Mouse (Mus musculus): ENCODE results near the gene Espl1.
"Not testable (repeated sequence)": the region's sequence is repeated elsewhere in the genome, so short reads cannot be mapped to it uniquely, and the experiment has no call there.

Gene Espl1

DNA sequence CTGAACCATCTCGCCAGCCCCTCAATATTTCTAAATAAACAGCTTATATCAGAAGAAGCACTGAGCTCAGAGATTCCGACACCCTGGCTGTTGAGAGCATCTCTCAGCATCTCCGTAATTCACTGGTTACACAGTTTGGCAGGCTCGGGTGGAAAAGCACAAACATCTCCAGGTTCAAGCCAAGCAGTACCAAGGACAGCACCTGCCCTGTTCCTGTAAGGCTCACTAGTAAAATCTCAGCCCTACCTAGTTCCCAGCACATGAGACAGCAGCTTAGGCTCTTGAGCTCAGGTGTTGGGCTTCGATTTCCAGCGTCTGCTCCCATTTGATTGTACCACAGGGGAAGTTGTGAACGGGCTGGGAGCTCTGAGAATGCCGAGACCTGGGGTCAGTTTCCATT lies 39.2 kb downstream of the Espl1 start:
- in situ Hi-C loops (cut with MboI, MseI) = no loop called here

DNA sequence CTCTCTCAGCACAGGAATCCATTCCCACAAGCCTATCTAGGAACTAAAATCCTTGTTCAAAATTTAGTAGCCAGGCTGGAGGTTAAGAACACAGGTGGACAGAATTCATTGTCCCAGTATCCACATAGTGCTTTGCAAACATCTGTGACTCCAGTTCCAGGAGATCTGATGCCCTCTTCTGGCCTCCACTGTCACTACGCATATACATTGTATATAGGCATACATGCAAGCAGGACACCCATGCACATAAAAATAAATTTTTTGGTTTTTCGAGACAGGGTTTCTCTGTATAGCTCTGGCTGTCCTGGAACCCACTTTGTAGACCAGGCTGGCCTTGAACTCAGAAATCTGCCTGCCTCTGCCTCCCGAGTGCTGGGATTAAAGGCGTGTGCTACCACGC lies 39.9 kb downstream of the Espl1 start:
- in situ Hi-C loops (cut with MboI, MseI) = not testable (repeated sequence)

GRCm38 (mm10) chr15:102336946-102337345 lies 40.9 kb downstream of the Espl1 start:
- in situ Hi-C loops (cut with MboI, MseI) = no loop called here

- in situ Hi-C loops (cut with MboI, MseI) = loop anchor here (5.0 kb wide), 1 partner anchor 38 kb away; no protein-coding TSS in a partner anchor
Observed at GRCm38 (mm10) chr15:102339612-102340011, 43.5 kb downstream of the Espl1 start.

DNA sequence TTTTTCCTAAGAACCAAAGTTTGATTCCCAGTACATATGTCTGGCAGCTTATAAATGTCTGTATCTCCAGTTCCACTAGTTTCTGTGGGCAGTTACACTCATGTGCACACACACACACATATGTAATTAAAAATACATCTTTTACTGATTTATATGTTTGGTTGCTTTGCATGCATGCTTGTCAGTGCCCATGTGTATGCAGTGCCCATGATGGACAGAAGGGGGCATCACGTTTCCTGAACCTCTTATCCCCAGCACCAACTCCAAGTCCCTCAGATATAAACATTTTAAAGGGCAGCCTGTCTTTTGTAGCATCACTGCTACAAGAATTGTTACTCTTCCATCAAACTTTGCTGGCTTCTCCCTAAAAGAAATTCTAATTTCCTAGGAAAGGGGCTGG lies 45.5 kb downstream of the Espl1 start:
- in situ Hi-C loops (cut with MboI, MseI) = loop anchor here (5.0 kb wide), 1 partner anchor 36 kb away; no protein-coding TSS in a partner anchor

- in situ Hi-C loops (cut with MboI, MseI) = loop anchor here (5.0 kb wide), 1 partner anchor 33 kb away; no protein-coding TSS in a partner anchor
Observed at GRCm38 (mm10) chr15:102344490-102344889, 48.4 kb downstream of the Espl1 start.

DNA sequence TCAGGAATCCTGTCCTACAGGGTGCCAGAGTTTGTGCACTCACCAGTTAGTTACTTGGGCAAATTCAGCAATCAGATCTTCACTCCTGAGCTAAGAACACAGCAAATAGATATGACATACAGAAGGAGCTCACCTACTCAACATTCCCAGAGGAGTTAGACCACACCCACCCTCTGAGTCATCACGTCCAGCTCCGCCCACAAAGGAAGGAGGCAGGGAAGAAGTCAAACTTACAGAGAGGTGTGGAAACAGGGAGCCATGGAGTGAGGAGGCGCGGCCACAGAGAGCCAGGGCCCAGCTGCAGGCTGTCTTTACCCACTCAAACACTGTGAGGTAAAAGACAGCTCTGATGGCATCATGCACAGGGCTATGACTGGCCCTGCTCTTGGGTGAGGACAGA lies 50.4 kb downstream of the Espl1 start:
- in situ Hi-C loops (cut with MboI, MseI) = no loop called here

DNA sequence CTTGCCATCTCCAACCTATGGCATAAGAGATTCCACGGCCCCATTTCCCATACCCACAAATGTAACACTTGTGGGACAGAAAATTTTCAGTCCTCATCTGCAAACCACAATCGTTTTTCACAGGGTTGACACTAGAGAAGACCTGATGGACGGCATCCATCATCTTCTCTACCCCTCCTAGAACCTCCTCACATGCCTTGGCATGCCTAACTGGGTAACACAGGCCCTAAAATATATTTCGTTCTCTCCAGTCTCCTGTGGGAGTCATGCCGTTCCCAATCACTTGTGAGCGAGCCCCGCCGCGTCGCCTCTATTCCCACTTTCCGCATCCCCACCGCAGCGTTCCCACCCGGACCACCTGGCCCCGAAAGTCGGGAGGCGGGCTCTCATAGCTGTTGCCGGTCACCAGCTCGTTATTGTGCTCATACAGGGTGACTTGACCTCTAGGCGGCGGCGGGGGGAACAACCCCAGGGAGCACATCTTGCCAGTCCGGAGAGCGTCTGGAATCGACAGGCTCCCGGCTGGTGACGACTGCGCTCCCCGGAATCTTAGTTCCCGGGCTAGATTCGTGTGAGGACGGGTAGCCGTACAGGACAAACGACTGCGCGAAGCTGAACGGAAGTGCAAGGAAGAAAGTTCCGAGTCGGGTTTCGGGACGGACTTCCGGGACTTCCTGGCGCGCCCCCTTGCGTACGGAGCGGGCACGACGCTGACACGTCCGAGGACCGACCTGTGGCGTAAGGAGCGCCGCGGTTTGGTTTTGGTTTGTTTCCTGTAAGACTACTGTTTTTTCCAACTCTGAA lies 54.3 kb downstream of the Espl1 start, which contains the start of gene Aaas:
Aaas (minus strand) TSS at position 634 of the 804 bp plus-strand sequence.
- in situ Hi-C loops (cut with MboI, MseI) = no loop called here

DNA sequence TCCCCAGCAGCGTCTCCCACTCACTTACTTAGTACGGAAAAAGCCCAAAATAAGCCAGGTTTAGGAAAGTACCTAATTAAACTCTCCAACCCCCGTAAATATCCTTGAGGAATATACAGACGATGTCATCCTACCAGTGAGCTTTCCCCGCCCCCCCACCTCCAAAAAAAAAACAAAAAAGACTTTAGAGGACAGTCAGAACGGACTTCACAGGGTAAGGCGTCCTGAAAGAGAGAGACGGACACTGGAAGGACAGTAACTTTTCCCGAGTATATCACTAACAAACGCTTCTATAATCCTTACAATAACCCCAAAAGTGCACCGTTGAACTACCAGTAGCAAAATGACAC lies 54.9 kb downstream of the Espl1 start:
- in situ Hi-C loops (cut with MboI, MseI) = no loop called here

DNA sequence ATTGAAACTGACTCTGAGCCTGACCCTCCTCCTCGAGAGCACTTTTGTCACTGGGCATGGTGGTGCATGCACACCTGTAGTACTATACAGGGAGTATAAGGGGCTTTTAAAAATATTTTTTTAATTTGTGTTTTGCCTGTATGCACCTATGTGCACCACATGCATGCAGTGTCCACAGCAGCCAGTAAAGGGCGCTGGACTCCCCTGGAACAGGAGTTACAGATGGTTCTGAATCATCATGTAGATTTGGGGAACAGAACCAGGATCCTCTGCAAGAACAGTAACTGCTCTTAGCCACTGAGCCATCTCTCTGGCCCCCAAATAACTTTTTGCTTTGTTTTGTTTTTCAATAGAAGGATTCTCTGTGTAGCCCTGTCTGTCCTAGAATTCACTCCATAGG lies 56.1 kb downstream of the Espl1 start:
- in situ Hi-C loops (cut with MboI, MseI) = no loop called here

GRCm38 (mm10) chr15:102353986-102354385 lies 57.9 kb downstream of the Espl1 start:
- in situ Hi-C loops (cut with MboI, MseI) = no loop called here

DNA sequence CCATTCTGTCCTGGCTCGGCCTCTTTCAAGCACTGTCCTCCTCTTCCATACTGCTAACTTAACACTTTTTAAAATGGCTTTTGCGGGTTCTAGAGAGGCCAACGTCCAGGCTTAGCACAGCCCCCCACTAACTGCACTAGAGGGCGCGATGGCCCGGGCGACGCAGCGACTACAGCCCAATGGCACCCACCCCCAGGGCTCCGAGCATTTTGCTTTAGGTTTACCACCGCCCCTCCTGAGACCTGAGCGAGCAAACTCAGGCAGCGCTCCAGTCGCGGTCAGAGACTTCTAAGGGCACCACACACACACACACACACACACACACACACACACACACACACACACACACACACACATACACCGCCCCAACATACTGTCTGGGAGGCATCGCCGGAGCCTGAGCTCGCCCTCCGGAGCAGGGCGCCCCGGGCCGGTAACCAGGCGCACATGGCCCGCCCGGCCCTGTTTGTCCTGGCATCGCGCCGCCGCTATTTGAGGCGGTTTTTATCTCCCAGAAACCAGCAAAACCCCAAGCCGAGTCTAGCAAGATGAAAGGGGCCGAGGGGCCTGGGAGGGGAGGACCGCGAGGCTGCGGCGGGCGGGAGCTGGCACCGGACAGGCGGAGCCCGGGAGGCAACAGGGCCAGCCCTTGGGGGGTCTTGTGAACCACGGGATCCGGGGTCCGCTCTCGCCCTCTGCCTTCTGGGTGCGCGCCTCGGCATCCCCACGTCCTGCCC lies 59.2 kb downstream of the Espl1 start:
- in situ Hi-C loops (cut with MboI, MseI) = no loop called here

GRCm38 (mm10) chr15:102355871-102356441 lies 59.9 kb downstream of the Espl1 start:
- in situ Hi-C loops (cut with MboI, MseI) = no loop called here

DNA sequence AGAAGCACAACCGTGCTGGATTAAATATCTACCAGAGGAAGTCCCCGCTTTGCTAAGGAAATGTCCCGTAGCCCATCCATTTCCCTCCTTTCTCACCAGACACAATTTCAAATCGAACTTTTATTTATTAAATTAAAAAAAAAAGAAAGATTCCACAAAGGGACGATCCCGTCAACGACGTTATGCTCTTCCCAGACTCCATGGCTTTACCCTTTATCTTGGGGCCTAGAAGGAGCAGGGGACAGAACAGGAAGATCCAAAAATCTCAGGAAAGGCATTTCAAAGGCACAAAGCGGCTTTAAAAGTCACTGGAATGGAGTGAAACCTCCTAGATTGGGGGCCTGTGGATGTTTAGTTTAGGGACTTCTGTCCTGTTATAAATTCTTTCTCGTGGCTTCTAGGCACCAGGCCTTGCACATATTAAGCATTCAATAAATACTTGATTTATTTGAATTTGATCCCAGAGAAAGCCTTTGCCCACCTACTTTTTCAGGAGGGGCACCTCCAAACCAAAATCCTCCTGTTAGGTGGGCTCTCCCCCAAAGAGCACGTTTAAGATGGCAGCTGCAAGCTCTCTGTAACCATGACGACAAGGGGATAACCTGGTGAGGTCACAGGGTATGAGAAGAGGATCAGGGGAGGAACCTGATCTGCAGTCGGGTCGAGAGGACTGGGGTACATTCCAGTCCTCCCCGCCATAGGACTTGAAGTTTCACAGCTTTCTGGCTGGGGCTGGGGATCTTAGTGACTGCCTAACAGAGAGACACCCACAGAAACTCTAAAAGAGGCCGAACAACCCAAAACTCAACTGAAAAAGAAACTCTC lies 60.6 kb downstream of the Espl1 start:
- in situ Hi-C loops (cut with MboI, MseI) = no loop called here

- in situ Hi-C loops (cut with MboI, MseI) = no loop called here
Observed at GRCm38 (mm10) chr15:102358126-102358525, 62.1 kb downstream of the Espl1 start.

- in situ Hi-C loops (cut with MboI, MseI) = no loop called here
Observed at GRCm38 (mm10) chr15:102358834-102359233, 62.8 kb downstream of the Espl1 start.

GRCm38 (mm10) chr15:102362648-102363047 lies 66.6 kb downstream of the Espl1 start:
- in situ Hi-C loops (cut with MboI, MseI) = no loop called here

- in situ Hi-C loops (cut with MboI, MseI) = no loop called here
Observed at GRCm38 (mm10) chr15:102364678-102365077, 68.6 kb downstream of the Espl1 start.

DNA sequence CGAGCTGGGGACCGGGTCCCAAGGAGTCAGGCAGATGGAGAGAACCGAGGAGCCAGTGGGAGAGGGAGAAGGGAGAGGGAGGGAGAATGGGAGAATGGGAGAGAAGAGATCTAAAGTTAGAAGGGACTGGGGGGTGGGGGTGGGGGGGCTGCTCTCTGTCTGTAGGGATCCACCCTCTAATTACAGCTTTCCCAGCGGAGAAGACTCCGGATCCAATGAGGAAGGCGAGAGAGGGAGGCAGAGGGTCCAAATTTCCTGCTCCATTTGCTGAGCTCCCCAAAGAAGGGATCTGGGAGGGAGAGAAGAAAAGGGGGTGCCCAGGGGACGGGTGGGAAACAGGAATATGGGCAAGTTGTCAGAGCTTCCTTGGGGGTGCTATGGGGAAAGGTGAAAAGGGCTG lies 70.2 kb downstream of the Espl1 start:
- in situ Hi-C loops (cut with MboI, MseI) = no loop called here

GRCm38 (mm10) chr15:102366733-102367344 lies 70.8 kb downstream of the Espl1 start, which contains the start of gene Sp7:
Gene Sp7 (minus strand): TSS chr15:102367182.
- in situ Hi-C loops (cut with MboI, MseI) = no loop called here

DNA sequence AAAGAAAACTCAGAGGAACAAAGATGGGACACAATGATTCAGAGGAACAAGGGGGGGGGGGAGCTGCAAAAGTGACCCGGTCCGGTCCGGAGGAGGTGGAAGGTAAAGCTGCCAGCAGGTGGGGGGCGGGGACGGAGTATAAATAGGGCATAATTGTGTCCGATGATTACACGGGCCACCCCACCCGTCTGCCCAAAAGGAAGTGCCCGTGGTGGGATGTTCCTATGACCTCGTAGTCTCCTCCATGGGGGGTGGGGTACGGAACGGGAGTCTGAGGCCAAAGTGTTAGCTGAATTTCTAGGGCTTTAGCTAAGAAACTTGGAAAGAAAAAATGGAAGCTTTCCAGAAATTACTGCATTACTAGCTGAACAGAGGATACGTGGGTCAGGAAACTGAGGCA lies 73.9 kb downstream of the Espl1 start:
- in situ Hi-C loops (cut with MboI, MseI) = no loop called here

All from T-helper 2 cell (primary cell).